Mouse (Mus musculus): ENCODE measurements around the gene Dcakd.
"Not testable (repeated sequence)": the region's sequence is repeated elsewhere in the genome, so short reads cannot be mapped to it uniquely, and the experiment has no call there.

Dcakd gene

DNA sequence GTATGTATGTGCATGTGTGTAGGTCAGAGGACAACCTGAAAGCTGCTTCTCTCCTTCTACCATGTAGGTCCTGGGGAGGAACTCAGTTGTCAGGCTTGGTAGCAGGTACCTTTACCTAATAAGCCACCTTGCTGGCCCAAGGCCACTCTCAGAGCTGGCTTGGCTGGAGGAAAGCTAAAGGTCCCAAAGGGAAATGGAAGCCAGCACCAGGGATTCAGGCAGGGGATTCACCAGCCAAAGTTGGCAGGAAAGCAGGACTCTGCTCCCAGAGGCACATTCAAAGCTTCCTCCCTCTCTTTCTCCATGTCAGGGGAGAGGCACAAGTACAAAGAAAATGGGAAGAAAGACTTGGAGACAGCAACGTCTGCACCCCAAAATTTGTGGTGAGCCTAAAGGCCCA is 23.3 kb downstream of the Dcakd start:
- no peak for DNase-seq

DNA sequence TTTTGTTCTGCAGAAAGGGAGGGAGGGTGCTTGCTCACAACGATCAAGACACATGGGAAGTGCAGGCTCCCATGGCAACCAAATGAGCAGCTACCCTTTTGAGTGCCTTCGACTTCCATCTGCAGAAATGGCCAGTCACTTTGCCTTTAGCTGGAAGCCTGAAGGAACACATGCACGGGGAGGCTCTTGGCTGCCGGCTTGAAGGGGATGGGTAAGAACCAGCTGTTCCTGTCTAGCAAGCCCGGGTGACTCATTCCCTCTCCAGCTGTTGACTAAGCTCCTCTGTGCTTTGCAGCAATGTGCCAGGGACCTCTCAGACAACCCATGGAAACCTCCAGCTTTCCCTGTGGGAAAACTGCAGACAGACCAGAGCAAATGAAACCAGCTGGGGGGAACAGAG is 24.9 kb downstream of the Dcakd start:
- DNase-seq, result no peak

DNA sequence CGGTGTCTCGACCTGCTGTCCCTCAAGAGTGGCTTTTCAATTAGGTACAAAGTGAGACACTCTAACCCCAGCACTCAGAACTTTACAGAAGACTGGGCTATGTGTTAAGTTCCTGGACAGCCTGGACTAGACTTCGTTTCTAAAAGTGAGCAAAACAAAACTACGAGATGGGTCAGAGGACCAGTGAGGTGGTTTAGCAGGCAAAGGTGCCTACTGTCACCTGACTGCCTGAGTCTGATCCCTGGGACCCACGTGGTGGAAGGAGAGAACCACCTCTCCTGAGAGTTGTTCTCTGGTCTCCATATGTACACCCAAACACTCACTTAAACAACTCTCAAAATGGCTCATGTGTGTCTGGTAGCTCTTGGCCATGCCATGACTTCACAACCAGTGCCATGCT is 27.1 kb downstream of the Dcakd start:
- no peak for DNase-seq

DNA sequence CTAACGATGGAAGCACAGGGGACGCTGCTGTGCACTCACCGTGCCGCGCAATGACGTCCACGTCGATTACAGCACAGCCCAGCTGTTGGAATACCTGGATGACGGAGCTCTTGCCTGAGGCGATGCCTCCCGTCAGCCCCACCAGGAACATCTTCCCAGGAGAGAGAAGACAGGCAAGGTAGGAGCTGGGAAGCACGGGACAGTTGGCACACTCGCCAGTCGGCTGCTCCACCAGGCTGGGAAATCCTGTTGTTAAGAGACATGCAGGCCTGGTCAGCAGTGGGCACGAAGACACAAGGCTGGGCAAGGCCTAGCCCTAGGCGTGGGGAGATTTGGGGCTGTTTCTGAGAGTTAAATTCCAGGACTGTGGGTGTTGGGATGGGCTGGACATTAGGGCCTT is 28.0 kb downstream of the Dcakd start:
- DNase-seq, result no peak

DNA sequence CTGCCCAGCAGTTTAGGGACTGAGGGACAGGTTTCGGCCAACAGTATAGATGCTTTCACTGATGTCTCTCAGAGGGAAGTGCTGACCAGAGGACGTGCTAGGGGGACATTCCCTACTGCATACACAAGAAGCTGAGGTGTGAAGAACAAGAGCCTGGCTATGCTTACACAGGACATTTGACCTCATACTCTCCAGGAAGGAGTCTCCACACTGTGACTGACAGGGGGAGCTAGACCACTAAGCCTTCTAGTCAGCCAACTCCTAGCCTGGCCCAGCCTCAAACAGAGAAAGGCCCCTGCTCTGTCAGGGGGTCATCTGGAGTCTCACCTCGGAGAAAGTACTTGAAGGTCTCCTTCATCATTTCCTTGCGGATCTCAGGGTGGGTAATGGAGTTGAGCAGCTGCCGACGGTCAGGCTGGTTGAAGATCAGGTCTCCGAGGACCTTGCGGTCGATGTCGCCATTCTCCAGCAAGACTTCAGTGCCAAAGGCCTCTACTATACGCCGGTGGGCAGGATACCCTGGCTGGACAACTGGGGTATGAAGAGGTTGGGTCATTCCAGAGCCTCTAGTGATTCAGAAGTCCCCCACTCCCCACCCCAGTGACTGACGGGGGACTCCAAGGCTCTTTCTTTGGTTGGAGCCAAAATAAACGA is 28.7 kb downstream of the Dcakd start:
- DNase-seq, result no peak

DNA sequence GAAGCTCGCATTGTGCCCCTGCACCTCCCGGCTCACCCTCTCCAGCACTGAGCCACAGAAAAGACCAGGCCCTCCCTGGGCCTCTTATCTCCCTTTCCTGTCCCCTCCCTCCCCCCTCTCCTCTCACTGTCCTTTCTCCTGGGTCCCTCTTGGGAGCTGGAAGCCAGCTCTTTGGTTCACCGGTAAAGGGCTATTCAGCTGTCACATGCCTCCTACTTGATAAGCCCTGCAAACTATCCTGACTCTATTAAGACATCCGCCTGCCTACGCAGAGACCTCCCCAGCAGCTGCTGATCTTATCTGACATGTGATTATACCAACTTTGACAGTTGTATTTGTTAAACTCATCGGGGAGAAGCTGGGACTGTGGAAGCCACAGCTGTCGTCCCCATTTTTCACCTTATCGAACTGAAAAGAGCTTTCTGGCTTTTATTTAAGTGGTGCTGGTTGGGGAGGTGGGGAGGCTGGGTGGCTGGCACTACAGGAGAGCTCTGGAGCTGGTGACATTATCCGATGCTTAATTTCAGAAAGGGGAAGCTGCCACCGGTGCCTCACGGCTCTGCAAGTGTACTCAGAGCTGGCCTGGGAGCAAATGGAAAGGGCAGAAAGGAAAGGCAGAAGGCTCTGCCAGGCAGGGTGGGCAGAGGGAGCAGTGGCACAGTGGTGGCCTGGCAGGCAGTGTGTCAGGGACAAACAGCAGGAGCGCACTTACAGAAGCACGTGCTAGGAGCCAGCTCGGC is 29.4 kb downstream of the Dcakd start:
- DNase-seq, result no peak

DNA sequence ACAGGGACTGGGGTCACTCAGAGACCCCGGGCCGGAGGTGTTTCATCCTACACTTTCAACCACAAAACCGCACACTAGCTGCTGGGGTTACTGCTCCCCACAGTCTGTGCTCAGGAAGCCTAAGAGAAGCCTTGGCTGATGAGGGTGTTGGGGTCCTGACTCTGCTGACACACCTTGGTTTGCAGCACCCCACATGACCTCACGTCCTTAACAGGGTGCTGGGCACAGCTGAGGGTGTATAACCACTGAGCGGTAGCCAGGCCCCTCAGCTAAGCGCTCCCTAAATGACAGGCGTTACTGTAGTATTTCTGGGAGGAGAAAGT is 29.9 kb downstream of the Dcakd start:
- DNase-seq, result no peak

DNA sequence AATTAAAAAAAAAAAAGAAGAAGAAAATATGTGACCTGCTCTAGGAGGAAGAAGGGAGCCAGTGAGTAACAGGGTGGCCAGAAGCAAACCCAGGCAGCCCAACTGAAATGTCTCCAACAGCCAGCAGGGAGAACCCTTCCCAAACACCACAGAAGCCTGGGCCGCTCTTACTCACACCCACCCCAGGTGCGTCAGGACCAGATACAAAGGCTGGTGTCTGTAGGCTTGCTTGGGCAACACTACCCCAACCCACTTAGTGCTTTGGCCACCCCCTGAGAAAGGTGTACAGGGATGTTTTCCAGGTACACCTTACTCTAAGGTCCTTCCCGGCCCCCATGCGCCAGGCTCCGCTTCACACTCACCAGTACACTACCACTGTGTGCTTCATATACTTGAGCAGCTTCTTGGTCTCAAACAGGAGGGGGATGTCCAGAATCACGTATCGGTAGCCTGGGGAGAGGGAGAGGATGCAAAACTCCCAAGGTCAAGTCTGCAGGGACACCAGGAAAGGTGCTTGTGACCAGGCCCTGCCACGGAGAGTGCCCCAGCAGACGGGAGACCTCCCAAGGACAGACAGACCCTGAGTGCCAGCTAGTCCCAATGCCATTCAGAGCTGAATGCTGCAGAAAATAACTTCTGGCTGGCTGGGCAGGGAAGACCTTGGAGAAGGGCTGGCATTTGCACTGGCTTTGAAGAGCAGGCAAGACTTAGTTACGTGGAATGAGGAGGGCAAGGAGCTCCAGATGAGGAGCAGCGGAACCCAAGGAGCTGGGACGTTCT is 31.0 kb downstream of the Dcakd start:
- DNase-seq, result no peak

DNA sequence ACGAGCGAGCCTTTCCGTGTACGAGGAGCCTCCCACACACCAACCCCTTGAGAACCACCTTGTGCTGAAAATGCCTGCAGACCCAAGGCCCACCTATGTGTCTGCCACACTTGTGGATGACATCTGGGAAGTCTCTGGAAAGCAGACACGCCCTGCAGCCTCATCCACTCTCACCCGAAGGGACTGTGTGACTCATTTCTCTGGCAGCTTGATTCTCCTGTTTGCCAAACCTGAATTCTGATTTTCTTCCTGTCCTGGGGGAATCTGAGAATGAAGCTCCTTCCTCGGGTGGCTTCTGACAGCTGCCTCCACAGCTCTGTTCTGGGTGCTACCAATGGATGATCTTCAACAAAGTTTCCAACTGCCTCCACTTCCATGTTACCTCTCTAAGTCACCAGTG is 31.7 kb downstream of the Dcakd start:
- no peak for DNase-seq

DNA sequence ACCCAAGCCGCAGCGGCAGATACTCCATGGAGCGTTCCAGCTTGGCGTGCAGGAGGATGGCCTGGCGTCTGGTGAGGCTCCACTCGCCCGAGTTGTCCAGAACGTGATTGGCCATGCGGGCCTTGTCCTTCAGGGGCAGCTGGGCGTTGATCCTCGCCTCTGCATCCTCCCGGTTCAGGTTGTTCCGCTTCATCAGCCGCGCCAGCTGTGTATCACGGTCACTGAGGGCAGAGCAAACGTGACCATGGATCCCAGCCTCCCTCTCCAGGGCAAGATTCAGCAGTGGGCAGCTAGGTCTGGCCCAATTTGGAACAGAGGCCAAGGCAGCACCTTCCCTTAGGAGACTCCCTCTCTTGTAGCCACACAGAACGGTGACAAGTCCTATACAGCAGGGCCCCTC is 33.2 kb downstream of the Dcakd start:
- no peak for DNase-seq

DNA sequence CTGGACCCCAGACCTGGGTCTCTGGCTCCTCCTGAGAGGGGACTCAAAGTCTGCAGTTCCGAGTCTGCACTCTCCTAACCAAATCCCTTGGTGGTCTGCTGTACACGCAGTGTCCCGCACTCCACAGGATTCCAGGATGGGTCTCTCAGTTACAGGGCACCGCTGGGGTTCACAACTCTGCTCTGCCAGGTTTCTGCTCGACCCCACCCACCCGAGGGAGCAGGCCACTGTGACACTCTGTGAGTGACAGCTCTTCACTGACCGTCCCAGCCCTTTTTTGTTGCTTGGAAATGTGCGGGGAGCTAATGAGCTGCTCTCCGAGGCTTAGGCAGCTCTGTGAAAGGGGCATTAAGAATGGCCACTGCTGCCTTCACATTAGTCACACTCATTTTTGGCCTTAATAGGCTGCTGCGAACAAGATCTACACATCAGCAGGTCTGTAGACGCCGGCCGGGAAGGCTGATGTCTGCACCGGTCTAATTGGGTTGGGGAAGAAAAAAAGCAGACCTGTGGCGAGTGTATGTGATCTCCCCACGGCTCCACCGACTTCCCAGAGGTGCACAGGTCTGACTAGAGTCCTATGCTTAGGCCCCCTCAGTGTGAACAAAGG is 34.6 kb downstream of the Dcakd start:
- DNase-seq, result no peak

DNA sequence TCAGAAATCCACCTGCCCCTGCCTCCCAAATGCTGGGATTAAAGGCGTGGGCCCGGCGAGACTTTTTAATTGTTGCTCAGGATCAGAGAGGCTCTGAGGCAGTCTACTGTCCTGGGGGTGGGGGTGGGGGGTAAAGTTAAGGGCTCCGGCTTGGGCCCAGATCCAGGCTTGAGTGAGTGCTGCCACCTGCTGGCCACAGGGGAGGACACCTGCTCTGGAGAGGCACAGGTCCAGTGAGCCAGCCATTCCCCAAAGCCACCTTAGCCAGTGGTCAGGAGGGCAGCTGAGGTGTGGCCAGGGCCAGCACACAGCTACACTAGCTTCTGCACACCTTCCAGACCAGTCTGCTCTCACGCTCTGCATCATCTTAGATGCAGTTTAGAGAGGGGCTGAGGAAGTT is 35.2 kb downstream of the Dcakd start:
- DNase-seq, result peak; percentile 84

DNA sequence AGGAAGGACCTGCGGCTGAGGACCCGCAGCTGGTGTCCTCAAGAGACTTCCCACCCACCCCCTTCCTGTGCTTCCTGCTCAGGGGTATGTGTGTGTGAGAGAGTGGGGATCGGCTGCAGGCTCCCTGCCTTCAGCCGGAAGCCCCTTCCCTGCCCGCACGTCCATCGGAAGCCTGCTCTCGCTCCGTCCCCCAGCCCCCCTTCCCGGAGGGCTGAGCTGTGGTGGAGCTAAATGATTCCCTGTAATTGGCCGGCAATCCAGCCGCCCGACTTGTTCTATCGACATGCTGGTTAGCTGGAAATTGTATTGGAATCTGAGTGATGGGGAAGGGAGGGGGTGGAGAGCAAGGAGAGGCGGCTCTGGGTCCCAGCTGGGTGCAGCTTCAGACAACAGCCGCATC is 36.5 kb downstream of the Dcakd start:
- DNase-seq, result peak; percentile 70

DNA sequence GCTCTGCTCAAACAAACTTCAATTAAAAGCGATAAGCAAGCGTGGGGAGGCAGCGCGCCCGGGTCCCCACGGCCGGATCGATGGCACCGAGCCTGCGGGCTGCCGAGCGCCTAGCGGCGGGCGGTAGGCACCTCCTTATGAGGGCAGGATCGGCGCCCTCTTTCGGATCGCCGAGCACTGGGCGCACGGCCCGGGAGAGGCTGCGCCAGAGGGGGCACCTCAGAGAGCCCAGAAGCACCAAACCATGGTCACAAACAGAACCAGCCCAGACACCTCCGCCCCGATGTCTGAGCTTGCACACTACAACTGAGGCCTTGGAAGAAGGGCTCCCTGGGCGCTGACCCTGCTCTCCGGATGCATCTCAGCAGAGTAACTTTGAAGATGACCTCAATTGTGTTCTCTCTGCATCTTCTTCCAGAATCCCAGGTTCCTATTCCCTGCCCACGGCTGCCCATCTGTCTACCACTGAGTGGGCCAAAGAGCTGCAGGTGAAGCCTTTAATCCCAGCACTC is 37.9 kb downstream of the Dcakd start:
- peak; percentile 68 for DNase-seq

DNA sequence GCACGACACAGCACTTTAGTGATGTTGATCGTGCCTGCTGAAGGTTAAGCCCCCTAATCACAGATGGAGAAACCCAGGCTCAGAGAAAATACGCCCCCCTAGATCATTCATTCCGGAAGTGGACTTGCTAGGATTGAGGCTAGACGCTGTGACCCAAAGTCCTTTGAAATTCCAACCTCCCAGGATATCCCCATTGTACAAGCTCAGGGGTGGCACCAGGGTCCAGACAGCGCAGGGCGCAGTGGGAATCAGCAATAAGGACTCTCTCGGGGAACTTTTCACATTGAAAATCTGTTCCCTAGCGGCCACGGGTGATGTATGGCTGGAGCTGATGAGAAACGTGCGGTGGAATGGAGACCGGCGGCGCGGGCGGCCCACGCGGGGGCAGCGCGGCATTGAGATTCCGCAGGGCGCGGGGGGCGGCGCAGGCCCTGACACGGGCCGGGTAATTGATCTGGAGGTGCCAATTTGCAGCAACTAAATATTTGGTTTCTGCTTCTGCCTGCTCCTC is 38.4 kb downstream of the Dcakd start:
- DNase-seq, result peak; percentile 38

DNA sequence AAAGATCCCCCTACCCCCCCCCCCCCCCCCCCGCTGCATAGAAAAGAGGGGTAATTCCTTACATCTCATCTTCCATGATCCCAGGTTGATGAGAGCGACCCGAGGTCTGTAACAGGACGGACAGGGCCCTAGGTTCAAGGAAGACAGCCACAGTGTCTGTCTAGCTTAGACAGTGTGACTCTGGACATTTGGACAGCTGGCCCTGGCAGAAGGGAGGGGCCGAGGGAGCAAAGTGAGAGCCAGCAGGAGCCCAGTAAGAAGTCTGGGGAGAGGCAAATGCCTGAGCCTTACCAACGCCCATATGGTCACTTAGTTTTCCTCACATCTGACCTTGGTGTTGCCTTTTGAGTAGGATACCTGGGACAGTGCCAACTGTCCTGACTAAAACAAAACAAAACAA is 43.0 kb downstream of the Dcakd start:
- no peak for DNase-seq

DNA sequence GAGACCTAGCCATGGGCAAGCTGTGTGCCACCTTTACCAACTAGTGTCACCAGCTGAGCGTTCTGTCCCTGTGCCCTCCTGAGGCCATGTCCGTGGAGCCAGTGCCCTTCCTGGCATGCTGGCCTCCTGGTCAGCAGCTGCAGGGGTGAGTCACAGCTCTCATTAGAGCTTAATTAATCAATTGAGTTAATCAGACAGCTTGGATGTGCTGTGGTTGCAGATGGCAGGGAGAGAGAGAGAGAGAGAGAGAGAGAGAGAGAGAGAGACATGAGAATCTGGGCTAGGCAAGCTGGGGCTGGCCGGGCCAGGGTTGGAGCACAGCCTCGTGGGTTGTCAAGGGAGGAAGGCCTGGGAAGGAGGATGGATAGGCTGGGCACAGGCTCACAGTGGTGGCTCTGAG is 43.5 kb downstream of the Dcakd start:
- no peak for DNase-seq

DNA sequence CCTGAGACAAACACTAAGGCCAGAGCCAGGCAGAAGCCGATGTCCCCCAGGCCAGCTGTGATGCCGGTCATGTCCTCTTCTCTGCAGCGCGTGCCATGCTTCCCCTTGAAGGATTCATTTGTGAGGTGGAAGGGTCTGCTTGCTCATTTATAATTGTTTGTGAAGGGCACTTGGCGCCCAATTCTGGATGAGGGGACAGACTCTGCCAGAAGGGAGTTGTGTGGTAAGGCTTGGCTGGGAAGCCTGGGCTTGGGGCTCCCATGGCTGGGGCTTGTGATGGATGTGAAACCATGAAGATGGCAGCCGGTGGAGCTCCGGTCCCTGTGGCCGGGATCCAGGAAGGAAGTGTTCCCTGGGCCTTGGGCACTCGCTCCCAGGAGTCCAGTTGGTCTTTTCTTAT is 44.0 kb downstream of the Dcakd start:
- no peak for DNase-seq

DNA sequence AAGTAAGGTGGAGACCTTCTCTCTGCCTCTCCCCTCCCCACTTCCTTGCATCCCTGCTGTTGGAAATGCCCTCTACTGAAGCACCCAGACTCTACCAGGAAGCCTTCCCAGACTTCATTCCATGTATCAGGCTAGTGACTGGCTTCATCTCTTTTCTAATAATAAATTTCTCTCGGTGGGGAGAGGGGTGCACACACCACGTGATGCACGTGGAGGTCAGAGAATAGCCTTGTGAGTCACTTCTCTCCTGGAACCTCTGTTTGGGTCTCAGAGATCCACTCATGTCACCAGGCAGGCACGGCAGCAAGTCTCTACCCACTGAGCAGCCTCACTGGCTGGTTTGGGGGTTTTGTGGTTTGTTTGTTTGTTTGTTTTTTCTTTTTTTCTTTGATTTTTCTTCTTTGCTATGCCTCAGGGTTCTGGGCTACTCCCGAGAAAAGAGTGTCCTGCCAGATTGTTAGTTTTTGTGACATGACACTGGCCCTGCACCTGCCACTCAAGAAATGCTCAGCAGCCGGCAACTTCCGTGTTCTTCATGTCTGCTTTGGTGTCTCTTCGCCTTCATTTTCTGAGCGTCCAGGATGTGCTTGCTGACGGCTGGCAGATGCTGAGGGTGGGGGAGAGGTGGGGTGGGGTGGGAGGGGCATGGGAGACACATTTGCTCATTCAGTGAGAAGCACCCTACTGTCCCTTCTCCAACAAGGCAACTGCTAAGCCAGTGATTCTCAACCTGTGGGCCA is 46.8 kb downstream of the Dcakd start:
- DNase-seq, result no peak

DNA sequence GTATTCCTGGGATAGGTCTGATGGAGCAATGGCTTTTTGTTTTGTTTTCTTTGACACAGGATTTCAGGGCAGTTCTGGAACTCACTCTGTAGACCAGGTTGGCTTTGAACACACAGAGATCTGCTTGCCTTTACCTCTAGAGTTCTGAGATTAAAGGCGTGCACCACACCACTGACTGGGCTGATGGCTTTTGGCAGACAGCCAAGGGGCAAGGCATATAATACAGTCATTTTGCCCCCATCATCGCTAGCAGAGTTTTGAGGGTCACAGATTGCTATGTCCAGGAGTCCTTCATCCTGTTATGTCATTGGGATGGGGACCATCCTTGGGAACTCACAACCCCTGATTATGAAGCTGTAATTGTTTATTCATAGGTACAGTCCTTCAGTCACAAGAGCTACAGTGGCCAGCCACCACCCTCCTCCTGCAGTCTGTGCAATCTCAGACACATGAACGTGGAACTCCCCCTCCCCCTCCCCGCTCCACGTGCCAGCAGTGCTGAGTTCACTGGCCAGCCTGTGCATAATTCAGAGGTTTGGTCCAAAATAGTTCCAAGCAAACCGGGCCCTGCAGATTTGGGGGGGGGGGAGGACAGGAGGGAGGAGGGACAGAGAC is 50.0 kb downstream of the Dcakd start:
- DNase-seq, result no peak

DNA sequence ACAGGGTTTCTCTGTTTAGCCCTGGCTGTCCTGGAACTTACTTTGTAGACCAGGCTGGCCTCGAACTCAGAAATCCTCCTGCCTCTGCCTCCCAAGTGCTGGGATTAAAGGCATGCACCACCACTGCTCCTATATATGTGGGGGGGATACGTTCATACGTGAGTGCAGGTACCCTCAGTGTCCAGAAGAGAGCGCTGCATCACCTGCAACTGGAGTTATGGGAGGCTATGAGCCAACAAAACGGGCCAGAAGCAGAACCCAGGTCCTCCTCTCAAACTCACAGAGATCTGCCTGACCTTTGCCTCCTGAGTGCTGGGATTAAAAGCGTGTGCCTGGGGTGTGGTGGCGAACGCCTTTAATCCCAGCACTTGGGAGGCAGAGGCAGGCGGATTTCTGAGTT is 52.2 kb downstream of the Dcakd start:
- DNase-seq, result not testable (repeated sequence)

DNA sequence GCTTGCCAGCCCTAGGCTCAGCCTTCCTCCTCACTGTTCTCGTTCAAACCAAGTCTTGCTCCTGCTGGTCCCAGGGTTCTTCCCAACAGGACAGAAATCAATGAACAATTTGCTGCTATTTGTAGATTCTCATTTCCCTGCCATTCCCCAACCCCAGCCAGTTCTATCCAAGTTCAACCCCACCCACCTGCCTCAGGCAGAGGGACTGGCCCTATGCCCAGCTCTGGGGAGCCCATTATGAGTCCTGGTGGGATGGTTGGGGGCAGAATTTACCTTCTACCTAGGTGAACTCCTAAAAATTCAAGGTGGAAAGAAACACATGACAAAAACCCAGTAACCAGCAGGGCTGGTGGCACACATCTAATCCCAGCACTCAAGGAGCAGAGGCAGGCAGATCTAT is 55.8 kb downstream of the Dcakd start:
- no peak for DNase-seq

All from embryo, embryonic 11 days (tissue).